Mouse (Mus musculus) CH12.LX (cell line): ENCODE results near the gene Mettl13. TPM values are rescaled to one million over a fixed set of nuclear protein-coding genes. Genes with fewer than 3 reads are reported as not detected.

Experiments used
- DNase-seq: peaks from one replicate; pipeline ENCODE4 v3.0.0-alpha.2; 2013; ENCODE audit errors: extremely low read depth
- H3K27ac ChIP-seq: 2 replicates; pipeline ENCODE4 v1.5.1; 2012; ENCODE audit warnings: low read depth, mild to moderate bottlenecking, control low read depth, moderate library complexity; ENCODE audit not compliant: insufficient read depth
- H3K27me3 ChIP-seq: replicated peaks from 2 replicates; pipeline ENCODE3; 2012; ENCODE audit warnings: inconsistent platforms
- H3K36me3 ChIP-seq, 2 experiments: replicated peaks in 1 of 2; 2 replicates each; pipeline versions ENCODE3 to v1.6.1; 2012; ENCODE audit warnings: inconsistent platforms in 1 of 2, low read length in 1 of 2, mild to moderate bottlenecking in 1 of 2, mixed read lengths in 1 of 2, moderate library complexity in 1 of 2; ENCODE audit not compliant: control insufficient read depth in 1 of 2, insufficient read depth in 1 of 2
- H3K4me1 ChIP-seq, 2 experiments: 2 replicates each; pipeline ENCODE4 v1.6.1; 2012; ENCODE audit warnings: inconsistent platforms in 1 of 2, moderate library complexity in 1 of 2; ENCODE audit not compliant: insufficient read depth in 2 of 2, control insufficient read depth in 1 of 2
- H3K4me2 ChIP-seq: 2 replicates; pipeline ENCODE4 v1.6.1; 2012; ENCODE audit warnings: low read depth, mild to moderate bottlenecking, control low read depth; ENCODE audit not compliant: poor library complexity, insufficient read depth, severe bottlenecking
- H3K4me3 ChIP-seq, 3 experiments: fragments of 150-350 bp in 1 of 3; sonication (generic) in 1 of 3; replicated peaks in 1 of 3; 2 replicates each; pipeline versions ENCODE3 to v1.5.1; 2011 to 2012; ENCODE audit warnings: low read depth in 2 of 3, low read length in 2 of 3, mild to moderate bottlenecking in 2 of 3, moderate library complexity in 2 of 3, control low read depth in 1 of 3, improper control_type of control experiment in 1 of 3, inconsistent platforms in 1 of 3, mixed read lengths in 1 of 3; ENCODE audit not compliant: poor library complexity in 1 of 3
- H3K79me2 ChIP-seq: replicated peaks from 2 replicates; pipeline ENCODE4 v1.6.1; 2012; ENCODE audit warnings: mild to moderate bottlenecking, moderate library complexity; ENCODE audit not compliant: control insufficient read depth, poor library complexity, insufficient read depth, severe bottlenecking; ENCODE audit errors: extremely low read depth
- H3K9ac ChIP-seq: 2 replicates; pipeline ENCODE4 v1.6.1; 2012; ENCODE audit warnings: low read depth, mild to moderate bottlenecking, control low read depth, moderate library complexity; ENCODE audit not compliant: insufficient read depth
- H3K9me3 ChIP-seq: replicated peaks from 2 replicates; pipeline ENCODE3; 2012; ENCODE audit warnings: low read length, inconsistent platforms, mixed read lengths
- CHD1 ChIP-seq: IDR thresholded peaks from 2 replicates; pipeline ENCODE4 v1.6.1; 2012; ENCODE audit warnings: low read depth, low read length, improper control_type of control experiment, inconsistent platforms
- CHD2 ChIP-seq: IDR thresholded peaks from 2 replicates; pipeline ENCODE4 v1.6.1; 2011; ENCODE audit warnings: low read length, improper control_type of control experiment
- CTCF ChIP-seq, 2 experiments: IDR thresholded peaks in 1 of 2; conservative IDR thresholded peaks in 1 of 2; 2 replicates each; pipeline ENCODE4 v1.5.1; 2011 to 2012; ENCODE audit warnings: low read depth in 2 of 2, low read length in 2 of 2, improper control_type of control experiment in 1 of 2, inconsistent platforms in 1 of 2, mild to moderate bottlenecking in 1 of 2, moderate library complexity in 1 of 2
- ELF1 ChIP-seq: IDR thresholded peaks from 2 replicates; pipeline ENCODE4 v1.6.1; 2014; ENCODE audit warnings: low read depth, mild to moderate bottlenecking, inconsistent platforms, low read length, improper control_type of control experiment
- ETS1 ChIP-seq: conservative IDR thresholded peaks from 2 replicates; pipeline ENCODE4 v1.6.1; 2012; ENCODE audit warnings: low read depth, mild to moderate bottlenecking, inconsistent platforms, low read length, improper control_type of control experiment, moderate library complexity
- IRF4 ChIP-seq: IDR thresholded peaks from 2 replicates; pipeline ENCODE4 v1.6.1; 2014; ENCODE audit warnings: low read depth, mild to moderate bottlenecking, inconsistent platforms, low read length, improper control_type of control experiment
- JUN ChIP-seq: IDR thresholded peaks from 2 replicates; pipeline ENCODE4 v1.6.1; 2011; ENCODE audit warnings: low read depth, mild to moderate bottlenecking, low read length, improper control_type of control experiment, moderate library complexity; ENCODE audit not compliant: insufficient read depth
- JUND ChIP-seq: conservative IDR thresholded peaks from 2 replicates; pipeline ENCODE4 v1.6.1; 2011; ENCODE audit warnings: low read depth, low read length, improper control_type of control experiment
- KAT2A ChIP-seq: IDR thresholded peaks from 2 replicates; pipeline ENCODE4 v1.6.1; 2012; ENCODE audit warnings: low read length, improper control_type of control experiment, inconsistent platforms; ENCODE audit not compliant: insufficient replicate concordance
- MAFK ChIP-seq: IDR thresholded peaks from 2 replicates; pipeline ENCODE4 v1.6.1; 2011; ENCODE audit warnings: low read length, improper control_type of control experiment; ENCODE audit not compliant: insufficient replicate concordance
- MAX ChIP-seq: IDR thresholded peaks from 2 replicates; pipeline ENCODE4 v1.6.1; 2011; ENCODE audit warnings: low read length, improper control_type of control experiment
- MAZ ChIP-seq: IDR thresholded peaks from 2 replicates; pipeline ENCODE4 v1.6.1; 2012; ENCODE audit warnings: low read depth, mild to moderate bottlenecking, inconsistent platforms, low read length, improper control_type of control experiment, moderate library complexity
- MEF2A ChIP-seq: IDR thresholded peaks from 2 replicates; pipeline ENCODE4 v1.6.1; 2014; ENCODE audit warnings: low read depth, mild to moderate bottlenecking, inconsistent platforms, low read length, improper control_type of control experiment, borderline replicate concordance
- MXI1 ChIP-seq: IDR thresholded peaks from 2 replicates; pipeline ENCODE4 v1.6.1; 2011; ENCODE audit warnings: mild to moderate bottlenecking, low read depth, low read length, improper control_type of control experiment
- MYC ChIP-seq: IDR thresholded peaks from 2 replicates; pipeline ENCODE4 v1.6.1; 2011; ENCODE audit warnings: low read depth, mild to moderate bottlenecking, improper control_type of control experiment, low read length
- NRF1 ChIP-seq: IDR thresholded peaks from 2 replicates; pipeline ENCODE4 v1.6.1; 2014; ENCODE audit warnings: low read depth, mild to moderate bottlenecking, inconsistent platforms, low read length, improper control_type of control experiment, moderate library complexity
- PAX5 ChIP-seq: IDR thresholded peaks from 2 replicates; pipeline ENCODE4 v1.6.1; 2012; ENCODE audit warnings: low read length, inconsistent platforms, mixed read lengths
- SMC3 ChIP-seq: IDR thresholded peaks from 2 replicates; pipeline ENCODE4 v1.6.1; 2011; ENCODE audit warnings: low read depth, low read length, improper control_type of control experiment
- UBTF ChIP-seq: IDR thresholded peaks from 2 replicates; pipeline ENCODE4 v1.6.1; 2012; ENCODE audit warnings: low read depth, mild to moderate bottlenecking, inconsistent platforms, low read length, improper control_type of control experiment, moderate library complexity
- USF1 ChIP-seq: IDR thresholded peaks from 2 replicates; pipeline ENCODE4 v1.6.1; 2014; ENCODE audit warnings: low read depth, mild to moderate bottlenecking, inconsistent platforms, low read length, improper control_type of control experiment
- USF2 ChIP-seq: conservative IDR thresholded peaks from 2 replicates; pipeline ENCODE4 v1.6.1; 2011; ENCODE audit warnings: low read depth, low read length, improper control_type of control experiment
- ZMIZ1 ChIP-seq: IDR thresholded peaks from 2 replicates; pipeline ENCODE4 v1.6.1; 2012; ENCODE audit warnings: low read depth, mild to moderate bottlenecking, inconsistent platforms, low read length, improper control_type of control experiment
- ZNF384 ChIP-seq: IDR thresholded peaks from 2 replicates; pipeline ENCODE4 v1.6.1; 2012; ENCODE audit warnings: low read depth, low read length, improper control_type of control experiment, inconsistent platforms
- dilution Hi-C: fragments of 300-500 bp; cut with MboI; formaldehyde crosslinking; loops from 2 replicates; pipeline ENCODE4 v1.14.3; 2020; ENCODE audit warnings: low sequenced_read_pairs; ENCODE audit not compliant: extremely low pct_unique_long_range_greater_than_20kb, extremely low pct_ligation_motif_present
- in situ Hi-C: fragments of 300-500 bp; cut with MboI; formaldehyde crosslinking; loops from 3 replicates; pipeline ENCODE4 v1.14.3; 2019; ENCODE audit warnings: low sequenced_read_pairs, low pct_ligation_motif_present, low pct_unique_long_range_greater_than_20kb, mixed read lengths
- polyA plus RNA-seq: library from polyadenylated mRNA; unstranded; fragments of >175 nt; gene quantifications from 2 replicates; pipeline ENCODE4 v1.2.1, GENCODE M21; 2012; ENCODE audit warnings: low read depth; ENCODE audit not compliant: insufficient read length
- total RNA-seq, 2 experiments: library from RNA; depleted of rRNA; stranded (reverse); fragments of 300-350 nt in 1 of 2; fragments of >200 nt in 1 of 2; gene quantifications; 2 replicates each; pipeline ENCODE4 v1.2.3; 2012 to 2014

The Mettl13 gene
- total and polyA plus RNA-seq, 3 experiments: 22.8 to 58.5 (median 23.8) TPM

DNA sequence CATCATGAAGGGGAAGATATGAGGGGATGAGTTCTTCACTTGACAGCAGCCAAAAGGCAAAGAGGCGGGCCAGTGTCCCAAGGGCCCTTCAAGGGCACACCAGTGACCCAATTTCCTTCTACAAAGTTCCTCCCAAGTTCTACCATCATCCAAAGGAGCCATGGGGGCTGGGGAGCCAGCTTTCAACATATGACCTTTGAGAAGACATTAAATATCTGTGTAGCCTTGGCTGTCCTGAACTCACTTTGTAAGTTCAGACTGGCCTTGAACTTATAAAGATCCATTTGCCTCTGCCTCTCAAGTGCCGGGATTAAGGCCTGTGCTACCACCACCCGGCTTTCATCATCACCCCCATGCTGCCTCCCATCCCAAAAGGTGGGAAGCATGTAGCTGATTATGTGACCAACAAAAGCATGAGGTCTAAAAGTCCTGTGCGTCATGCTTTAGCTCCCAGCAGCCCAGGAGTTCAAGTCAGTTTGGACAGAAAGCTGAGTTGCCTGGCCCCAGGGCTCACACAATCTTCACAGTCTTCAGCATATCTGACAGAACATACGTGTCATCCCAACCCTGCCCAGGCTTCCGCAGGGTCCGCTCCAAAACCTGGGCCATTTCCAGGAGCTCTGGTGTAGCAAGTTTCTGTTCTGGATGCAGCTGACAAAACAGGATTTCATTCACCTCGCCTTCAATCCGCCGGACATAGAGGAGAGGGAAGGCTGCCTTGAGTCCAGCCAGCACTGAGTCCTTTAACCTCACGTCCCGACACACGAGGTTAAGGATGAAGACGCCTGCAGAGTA, 14.4 kb downstream of the Mettl13 start:
- no peaks in the 10 kb centered on the region for H3K9me3 ChIP-seq
- no peak overlapping the region for H3K4me3 ChIP-seq
- no peaks in the 10 kb centered on the region for H3K27me3 ChIP-seq
- H3K36me3 ChIP-seq: peaks cover 49 to 71% of the 10 kb centered on the region in 2 experiments
- no peaks in the 10 kb centered on the region for H3K79me2 ChIP-seq
- in situ Hi-C loops (loop anchor here (10.0 kb wide), 1 partner anchor 169 kb away; no protein-coding TSS in a partner anchor), dilution Hi-C loops (no loop called here)
- H3K4me2 ChIP-seq: no peak overlapping the region
- peaks cover 0 to 6% of the 10 kb centered on the region in 2 experiments; a peak in 1 of 4 replicates for H3K4me1 ChIP-seq
- no peak for TF ChIP-seq CTCF (conservative IDR thresholded peaks at IDR 0.05 in 1 of 2, IDR thresholded peaks at IDR 0.05 in 1 of 2; ENCODE audit: low read depth in 2 of 2, low read length in 2 of 2)
- TF ChIP-seq JUND: no peak
- no peak for TF ChIP-seq CHD2
- TF ChIP-seq NRF1: no peak
- no peak for TF ChIP-seq JUN
- TF ChIP-seq USF1: no peak
- no peak for TF ChIP-seq UBTF
- no peak for TF ChIP-seq ETS1
- TF ChIP-seq ZNF384: no peak
- no peak overlapping the region for H3K27ac ChIP-seq
- no peak overlapping the region for H3K9ac ChIP-seq
- DNase-seq: no peak

DNA sequence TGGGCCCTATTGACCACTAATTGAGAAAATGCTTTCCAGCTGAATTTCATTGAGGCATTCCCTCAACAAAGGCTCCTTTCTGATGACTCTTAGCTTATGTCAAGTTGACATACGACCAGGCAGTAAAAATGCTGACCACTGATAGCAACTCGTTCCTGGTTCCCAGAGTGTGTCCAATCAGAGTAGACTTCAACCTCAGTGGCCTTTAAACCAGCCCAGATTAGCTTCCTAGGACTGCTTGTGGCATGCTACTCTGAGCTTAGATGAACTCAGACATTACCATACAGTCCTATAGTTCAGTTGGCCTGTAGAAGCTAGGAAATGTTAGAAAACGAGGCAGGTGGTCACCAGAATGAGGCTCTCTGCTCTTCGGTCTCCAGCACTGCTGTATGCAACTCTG, 16.0 kb downstream of the Mettl13 start:
- TF ChIP-seq ELF1 (no peak), MYC (no peak), IRF4 (no peak), ZMIZ1 (no peak), MEF2A (no peak), MXI1 (no peak), MAZ (no peak), SMC3 (no peak), KAT2A (no peak), CHD1 (no peak), USF2 (no peak), MAFK (no peak), PAX5 (no peak), MAX (no peak), NRF1 (no peak)
- dilution Hi-C loops (no loop called here), in situ Hi-C loops (loop anchor here (10.0 kb wide), 1 partner anchor 168 kb away; no protein-coding TSS in a partner anchor)
- H3K4me3 ChIP-seq: no peak overlapping the region
- no peaks in the 10 kb centered on the region for H3K79me2 ChIP-seq
- H3K36me3 ChIP-seq: peaks cover 41 to 62% of the 10 kb centered on the region in 2 experiments
- no peak overlapping the region for H3K9ac ChIP-seq
- H3K27ac ChIP-seq: no peak overlapping the region
- H3K4me1 ChIP-seq: peaks cover 0 to 6% of the 10 kb centered on the region in 2 experiments; a peak in 1 of 4 replicates
- DNase-seq: no peak
- no peaks in the 10 kb centered on the region for H3K27me3 ChIP-seq
- no peak overlapping the region for H3K4me2 ChIP-seq
- no peaks in the 10 kb centered on the region for H3K9me3 ChIP-seq
